Mouse (Mus musculus) left cerebral cortex, adult 18-20 months (tissue): ENCODE measurements around the gene Rpl36al. TPM values are rescaled to one million over a fixed set of nuclear protein-coding genes. Genes with fewer than 3 reads are reported as not detected.

ENCODE experiments used
- DNase-seq, 2 experiments: peaks; one replicate each; pipeline ENCODE4 v3.0.0; 2021 to 2022; ENCODE audit warnings: low spot score in 2 of 2, mixed read lengths in 1 of 2
- long read RNA-seq, 2 experiments: library from polyadenylated mRNA; stranded (forward); transcript quantifications; one replicate each; pipeline ENCODE4 v2.0.0; 2021
- total RNA-seq, 2 experiments: library from RNA; stranded (reverse); gene quantifications; 2 replicates each; pipeline ENCODE4 v1.2.3; 2021

The Rpl36al gene
- total RNA-seq: 100 to 1,000 TPM; 186 to 205 TPM
- long read RNA-seq, experiment 1, transcript Rpl36al-201 (2 exons, 526 nt): major isoform, 57 of 60 reads
- long read RNA-seq, experiment 1, partial matches to known transcripts: 0 of 60 reads
- long read RNA-seq, experiment 1, other reads (novel, unspliced or antisense): 1 of 60 reads
- long read RNA-seq, experiment 2, transcript Rpl36al-201 (2 exons, 526 nt): major isoform, 74 of 76 reads
- long read RNA-seq, experiment 2, partial matches to known transcripts: 0 of 76 reads
- long read RNA-seq, experiment 2, other reads (novel, unspliced or antisense): 0 of 76 reads

GRCm38 (mm10) chr12:69183583-69184308, at the start of gene Rpl36al, which contains the start of gene Mgat2:
Gene Rpl36al, minus strand, starts transcription at chr12:69184083.
Gene Mgat2, plus strand, starts transcription at chr12:69184157.
- peak; percentile 100 for DNase-seq

GRCm38 (mm10) chr12:69229251-69229650, 45.4 kb upstream of the Rpl36al start:
- no peak for DNase-seq

- peak; percentile 77 to 82 for DNase-seq
Observed at GRCm38 (mm10) chr12:69227776-69228466, 44.0 kb upstream of the Rpl36al start, which contains the start of gene Pole2. Gene Pole2, minus strand, starts transcription at chr12:69228195.

- DNase-seq: no peak
Observed at GRCm38 (mm10) chr12:69220613-69221277, 36.9 kb upstream of the Rpl36al start.

GRCm38 (mm10) chr12:69216587-69216986, 32.7 kb upstream of the Rpl36al start:
- DNase-seq: no peak

GRCm38 (mm10) chr12:69215000-69215785, 31.3 kb upstream of the Rpl36al start:
- DNase-seq: peak; percentile 39 to 57

GRCm38 (mm10) chr12:69214393-69214792, 30.5 kb upstream of the Rpl36al start:
- no peak for DNase-seq

GRCm38 (mm10) chr12:69213186-69213777, 29.4 kb upstream of the Rpl36al start:
- no peak for DNase-seq

GRCm38 (mm10) chr12:69211057-69211456, 27.2 kb upstream of the Rpl36al start:
- no peak for DNase-seq

- no peak for DNase-seq
Observed at GRCm38 (mm10) chr12:69210056-69210979, 26.4 kb upstream of the Rpl36al start.

GRCm38 (mm10) chr12:69208520-69208919, 24.6 kb upstream of the Rpl36al start:
- DNase-seq: no peak

- DNase-seq: no peak
Observed at GRCm38 (mm10) chr12:69207926-69208325, 24.0 kb upstream of the Rpl36al start.

GRCm38 (mm10) chr12:69207396-69207795, 23.5 kb upstream of the Rpl36al start:
- DNase-seq: no peak

- no peak for DNase-seq
Observed at GRCm38 (mm10) chr12:69204052-69204833, 20.4 kb upstream of the Rpl36al start, which contains the start of gene Gm49384. Gene Gm49384, minus strand, starts transcription at chr12:69204267.

- no peak for DNase-seq
Observed at GRCm38 (mm10) chr12:69198985-69199384, 15.1 kb upstream of the Rpl36al start.

- DNase-seq: peak; percentile 48 to 55
Observed at GRCm38 (mm10) chr12:69198164-69198535, 14.3 kb upstream of the Rpl36al start, which contains the start of gene Dnaaf2. Gene Dnaaf2, minus strand, starts transcription at chr12:69198429.

GRCm38 (mm10) chr12:69197378-69198163, 13.7 kb upstream of the Rpl36al start:
- DNase-seq: peak; percentile 28 to 41
